Mouse (Mus musculus) small intestine, adult 2 months (tissue): ENCODE measurements at regions not wholly inside any gene's neighbourhood (a gene's known extent, or its start where the extent isn't known, plus 50 kb on each side); places are given as distances from the start of the nearest gene placed in this dataset.

Experiments
- CTCF ChIP-seq: fragments of 200-500 bp; IDR thresholded peaks from 2 replicates; pipeline ENCODE4 v1.5.1; 2012; ENCODE audit warnings: low read depth, mild to moderate bottlenecking, control low read depth, inconsistent platforms, low read length, moderate library complexity, mixed read lengths; ENCODE audit not compliant: insufficient replicate concordance, insufficient read length; ENCODE audit errors: extremely low read depth
- POLR2A ChIP-seq: fragments of 200-500 bp; IDR thresholded peaks from 2 replicates; pipeline ENCODE4 v1.6.1; 2012; ENCODE audit warnings: low read depth, mild to moderate bottlenecking, control low read depth, inconsistent platforms, low read length, moderate library complexity

DNA sequence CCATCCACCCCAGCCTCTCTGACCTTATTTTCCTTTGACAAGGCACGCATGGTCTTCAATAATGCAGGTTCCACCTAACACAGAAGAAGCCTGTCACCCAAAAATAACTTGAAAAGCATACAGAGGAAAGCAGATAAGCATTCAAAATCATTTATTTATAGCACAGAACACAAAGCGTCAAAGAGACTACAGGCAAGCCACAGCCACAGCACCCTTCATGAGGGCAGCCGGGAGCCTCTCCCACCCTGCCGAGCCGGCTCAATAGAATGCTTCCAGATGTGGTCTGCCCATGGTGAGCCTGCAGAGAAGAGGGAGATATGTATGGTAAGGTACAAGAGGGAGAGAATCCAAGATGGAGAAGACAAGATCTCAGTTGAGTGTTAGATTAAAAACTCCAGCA lies 76.7 kb upstream of the Kcnd3 start:
- TF ChIP-seq POLR2A, result no peak
- no peak for TF ChIP-seq CTCF
